Mouse (Mus musculus) ES-CJ7 (cell line): Measurements from ENCODE around the gene Rrbp1.

ENCODE experiments used
- DNase-seq: peaks from one replicate; pipeline ENCODE4 v3.0.0; 2011; ENCODE audit warnings: low read depth, low spot score

The Rrbp1 gene

GRCm38 (mm10) chr2:143955746-143956145 is 55.3 kb downstream of the Rrbp1 start:
- DNase-seq: no peak

GRCm38 (mm10) chr2:143955004-143955403 is 56.1 kb downstream of the Rrbp1 start:
- DNase-seq: no peak

DNA sequence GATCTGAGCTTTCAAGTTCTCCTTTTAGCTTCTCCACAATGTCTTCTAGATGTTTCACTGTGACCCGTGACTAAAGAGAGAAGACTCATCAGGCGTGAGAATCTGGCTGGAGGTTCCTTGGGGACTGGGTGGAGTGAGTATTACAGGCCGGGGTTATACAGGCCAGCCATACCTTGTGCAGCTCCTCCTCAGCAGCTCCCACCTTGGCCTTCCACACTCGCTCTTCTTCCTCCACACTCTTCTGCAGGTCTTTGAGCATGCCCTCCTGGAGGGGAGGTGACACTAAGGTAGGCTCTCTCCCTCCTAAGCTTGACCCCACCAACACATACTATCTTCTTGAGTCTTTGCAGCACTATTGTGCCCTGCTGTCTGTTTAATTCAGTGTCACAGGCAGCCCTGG is 57.1 kb downstream of the Rrbp1 start:
- DNase-seq: no peak

- DNase-seq: no peak
Observed at GRCm38 (mm10) chr2:143951546-143952315, 59.3 kb downstream of the Rrbp1 start.

GRCm38 (mm10) chr2:143951028-143951420 is 60.0 kb downstream of the Rrbp1 start:
- no peak for DNase-seq

- DNase-seq: no peak
Observed at GRCm38 (mm10) chr2:143950290-143951027, 60.6 kb downstream of the Rrbp1 start.

- DNase-seq: no peak
Observed at GRCm38 (mm10) chr2:143949217-143949616, 61.8 kb downstream of the Rrbp1 start.

GRCm38 (mm10) chr2:143948416-143948815 is 62.6 kb downstream of the Rrbp1 start:
- no peak for DNase-seq

- no peak for DNase-seq
Observed at GRCm38 (mm10) chr2:143947981-143948380, 63.1 kb downstream of the Rrbp1 start.

- no peak for DNase-seq
Observed at GRCm38 (mm10) chr2:143946399-143946798, 64.7 kb downstream of the Rrbp1 start.

GRCm38 (mm10) chr2:143945466-143946075 is 65.5 kb downstream of the Rrbp1 start:
- DNase-seq: peak; percentile 61

DNA sequence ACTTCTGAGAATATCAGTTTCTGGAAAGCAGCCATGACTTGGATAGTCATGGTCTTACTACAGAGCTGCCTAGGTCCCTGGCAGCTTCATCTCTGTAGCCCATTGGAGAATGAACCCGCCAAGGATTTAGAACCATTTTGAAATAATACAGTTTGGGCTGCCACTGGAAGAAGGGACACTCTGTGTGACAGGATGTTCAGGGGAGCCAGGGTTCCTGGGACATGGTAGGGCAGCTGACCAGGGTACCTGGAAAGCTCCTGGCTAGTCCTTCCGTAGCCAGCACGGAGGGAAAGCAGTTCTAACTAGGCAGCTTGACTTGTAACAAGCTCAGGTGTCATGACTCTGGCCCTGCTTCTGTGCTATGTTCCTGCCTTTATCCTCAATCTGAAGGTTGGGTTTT is 66.3 kb downstream of the Rrbp1 start:
- DNase-seq: no peak

DNA sequence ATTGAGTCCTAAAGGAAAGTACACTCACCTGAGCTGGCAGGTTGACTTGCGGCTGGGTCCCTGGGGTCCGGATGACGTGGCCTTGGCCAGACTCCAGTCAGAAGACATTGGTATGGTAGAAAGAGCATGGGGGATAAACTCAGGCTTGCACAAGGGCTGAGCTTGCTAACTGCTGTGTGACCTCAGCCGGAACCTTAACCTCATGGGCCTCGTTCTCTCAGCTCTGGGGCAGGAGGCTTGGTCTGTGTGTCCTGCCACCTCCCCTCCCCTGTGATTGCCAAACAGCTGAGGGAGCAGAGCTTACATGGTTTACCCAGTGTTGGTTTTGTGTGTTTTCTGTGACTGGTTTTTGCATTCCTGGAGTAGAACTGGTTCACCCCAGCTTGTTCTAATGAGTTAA is 70.7 kb downstream of the Rrbp1 start:
- DNase-seq: no peak

GRCm38 (mm10) chr2:143937861-143938260 is 73.2 kb downstream of the Rrbp1 start:
- DNase-seq: no peak

DNA sequence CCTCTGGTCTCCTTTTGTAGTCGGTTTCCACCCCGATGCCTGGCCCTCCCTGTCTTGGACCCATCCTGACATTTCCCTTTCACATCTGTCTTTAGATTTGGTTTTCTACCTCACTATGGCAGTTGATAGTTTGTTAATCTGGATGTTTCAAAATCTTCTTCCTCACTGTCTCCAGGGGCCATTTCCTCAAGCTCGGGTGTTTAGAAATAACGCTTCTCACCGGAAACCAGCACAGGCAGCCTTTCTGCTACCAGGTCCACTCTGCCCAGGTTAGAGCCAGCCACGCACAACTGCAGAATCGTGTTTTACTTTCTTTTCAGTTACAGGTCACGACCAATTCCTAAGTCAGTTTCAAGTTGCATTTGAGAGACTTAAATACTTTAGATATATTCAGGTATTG is 76.6 kb downstream of the Rrbp1 start:
- no peak for DNase-seq

- no peak for DNase-seq
Observed at GRCm38 (mm10) chr2:143933516-143933915, 77.5 kb downstream of the Rrbp1 start.

- DNase-seq: no peak
Observed at GRCm38 (mm10) chr2:143932340-143932873, 78.7 kb downstream of the Rrbp1 start.

DNA sequence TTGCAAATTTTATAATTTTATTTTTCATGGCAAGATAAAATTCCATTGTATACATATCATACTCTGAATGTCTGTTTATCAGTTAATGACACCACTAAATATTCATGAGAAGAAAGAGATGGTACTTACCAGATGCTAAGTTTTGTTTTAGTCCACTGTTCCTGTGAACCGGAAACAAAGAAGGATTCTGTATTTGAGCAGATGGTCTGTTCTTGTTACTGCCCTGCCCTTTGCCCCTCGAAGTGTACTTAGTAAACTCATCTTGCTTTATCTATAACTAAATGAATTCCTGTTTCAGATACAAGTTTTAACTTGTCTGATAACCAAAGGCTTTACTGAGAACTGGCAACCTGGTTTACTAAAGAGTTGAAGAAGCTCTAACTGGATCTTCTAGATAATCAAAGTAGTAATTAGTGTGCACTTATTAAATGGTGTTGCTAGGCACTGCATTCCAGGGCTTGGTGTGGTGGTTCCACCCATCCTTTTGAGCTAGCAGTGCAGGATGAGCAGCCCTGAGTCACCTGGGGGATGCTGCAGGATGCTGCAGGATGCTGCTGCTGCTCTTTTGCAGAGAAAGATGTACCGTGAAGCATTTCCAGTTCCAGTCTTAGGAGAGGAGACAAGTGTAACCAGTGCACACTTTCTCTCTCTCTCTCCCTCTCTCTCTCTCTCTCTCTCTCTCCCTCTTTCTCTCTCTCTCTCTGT is 81.3 kb downstream of the Rrbp1 start:
- no peak for DNase-seq

DNA sequence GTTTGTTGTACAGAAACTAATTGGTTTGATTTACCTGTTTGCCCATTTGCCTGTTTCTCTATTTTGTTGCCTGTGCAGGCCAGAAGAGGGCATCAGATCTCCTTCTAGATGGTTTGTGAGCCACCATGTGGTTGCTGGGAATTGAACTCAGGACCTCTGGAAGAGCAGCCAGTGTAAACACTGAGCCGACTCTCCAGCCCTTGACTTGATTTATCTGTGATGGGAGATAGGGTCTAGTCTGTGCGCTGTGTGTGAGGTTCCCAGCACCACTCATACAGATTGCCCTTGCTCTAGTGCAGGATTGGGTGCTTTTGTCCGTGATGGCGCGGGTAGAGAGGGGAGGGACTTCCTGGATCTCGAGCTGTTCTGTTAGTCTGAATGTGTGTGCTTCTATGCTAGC is 85.2 kb downstream of the Rrbp1 start:
- DNase-seq: peak; percentile 53

DNA sequence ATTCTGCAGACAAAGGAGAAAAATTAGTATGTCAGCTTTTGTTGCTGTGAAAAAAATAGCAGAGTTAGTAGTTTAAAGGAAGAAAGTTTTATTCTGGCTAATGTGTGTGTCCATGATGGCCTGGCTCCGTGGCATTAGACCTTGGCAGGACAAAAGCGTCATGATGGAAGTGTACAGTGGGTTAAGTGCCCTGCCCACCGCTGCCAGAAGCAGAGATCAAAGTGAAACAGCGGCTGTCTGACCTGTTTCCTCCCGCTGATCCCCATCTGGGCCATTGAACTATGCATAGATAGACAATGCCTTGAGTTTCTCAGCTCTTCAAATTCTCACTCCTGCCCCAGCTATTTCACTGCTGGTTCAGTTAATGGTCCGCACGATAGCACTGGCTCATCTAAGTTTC is 87.0 kb downstream of the Rrbp1 start:
- peak; percentile 70 for DNase-seq

- DNase-seq: peak; percentile 55
Observed at GRCm38 (mm10) chr2:143918831-143919502, 92.1 kb downstream of the Rrbp1 start.
